Mouse (Mus musculus): ENCODE measurements around the gene Vps25. TPM values are rescaled to one million over a fixed set of nuclear protein-coding genes. Genes with fewer than 3 reads are reported as not detected.

Gene Vps25
- total and polyA plus RNA-seq, 3 experiments: 75.5 to 107 TPM; not detected in 1

- Histone ChIP-seq H3K36me3 (ENCODE audit: control insufficient read depth in 1 of 2, insufficient read depth in 2 of 2, low read length in 2 of 2) (peaks cover 0 to 19% of the 10 kb centered on the region in 2 experiments; a peak in 2 of 4 replicates), H3K9ac (ENCODE audit: control insufficient read depth, low read depth, low read length, poor library complexity, severe bottlenecking) (0 out of 2 replicates have a peak overlapping the region, but pooled peaks have one; percentile 4), H3K9me3 (replicated peaks; ENCODE audit: insufficient read depth, low read length) (no peaks in the 10 kb centered on the region), H3K79me2 (ENCODE audit: control insufficient read depth, insufficient read depth, low read length, poor library complexity) (peaks cover 5% of the 10 kb centered on the region; the same call in 1 of the 2 replicates), H3K4me1 (ENCODE audit: control insufficient read depth in 1 of 2, insufficient read depth in 2 of 2, low read length in 2 of 2) (peaks cover 9 to 20% of the 10 kb centered on the region in 2 experiments), H3K4me3 (ENCODE audit: control insufficient read depth in 1 of 2, insufficient read depth in 1 of 2, low read depth in 2 of 2, low read length in 2 of 2) (peak overlapping the region in 1 of 2 experiments; percentile 12; a peak in 1 of 4 replicates), H3K27ac (ENCODE audit: control insufficient read depth, low read depth, low read length) (peak overlapping the region; percentile 72), H3K27me3 (ENCODE audit: control insufficient read depth in 1 of 2, insufficient read depth in 2 of 2, low read length in 2 of 2) (no peaks in the 10 kb centered on the region)
- peak; percentile 76 for DNase-seq (ENCODE audit: low read depth, low spot score)
- TF ChIP-seq MAZ (IDR thresholded peaks at IDR 0.05; ENCODE audit: low read depth, low read length) (no peak), MXI1 (IDR thresholded peaks at IDR 0.05; ENCODE audit: low read depth, low read length) (peak; percentile 50; the same call in 1 of the 2 replicates), USF1 (IDR thresholded peaks at IDR 0.05; ENCODE audit: low read depth, low read length) (no peak), KAT2A (conservative IDR thresholded peaks at IDR 0.05; ENCODE audit: low read depth, low read length) (no peak), ETS1 (IDR thresholded peaks at IDR 0.05; ENCODE audit: low read depth, low read length) (peak; percentile 64; the same call in 1 of the 2 replicates), E2F4 (IDR thresholded peaks at IDR 0.05; ENCODE audit: borderline replicate concordance, low read depth, low read length) (no peak), HCFC1 (IDR thresholded peaks at IDR 0.05; ENCODE audit: low read depth, low read length) (no peak), TAL1 (IDR thresholded peaks at IDR 0.05; ENCODE audit: low read length) (peak; percentile 29; the same call in 1 of the 2 replicates), ZMIZ1 (IDR thresholded peaks at IDR 0.05; ENCODE audit: low read depth, low read length) (no peak), CHD2 (IDR thresholded peaks at IDR 0.05; ENCODE audit: low read length) (no peak), ZNF384 (IDR thresholded peaks at IDR 0.05; ENCODE audit: low read depth, low read length) (peak; percentile 64), POLR2AphosphoS5 (IDR thresholded peaks at IDR 0.05; ENCODE audit: borderline replicate concordance, low read depth, low read length) (no peak), USF2 (IDR thresholded peaks at IDR 0.05; ENCODE audit: borderline replicate concordance in 1 of 2, insufficient read depth in 1 of 2, low read depth in 1 of 2, low read length in 2 of 2) (no peak), MEF2A (IDR thresholded peaks at IDR 0.05; ENCODE audit: extremely low read depth, insufficient replicate concordance, low read depth, low read length, poor library complexity, severe bottlenecking) (no peak), JUND (IDR thresholded peaks at IDR 0.05; ENCODE audit: low read depth, low read length) (no peak), TCF12 (IDR thresholded peaks at IDR 0.05; ENCODE audit: low read depth, low read length) (peak; percentile 43), NELFE (IDR thresholded peaks at IDR 0.05; ENCODE audit: low read depth, low read length) (no peak), SIN3A (IDR thresholded peaks at IDR 0.05; ENCODE audit: low read length) (peak; percentile 66; the same call in 1 of the 2 replicates), GATA1 (IDR thresholded peaks at IDR 0.05; ENCODE audit: low read depth, low read length) (peak; percentile 93), POLR2AphosphoS2 (IDR thresholded peaks at IDR 0.05; ENCODE audit: low read length) (no peak), TBP (IDR thresholded peaks at IDR 0.05; ENCODE audit: low read depth, low read length) (no peak), CTCF (IDR thresholded peaks at IDR 0.05 in 2 of 3, conservative IDR thresholded peaks at IDR 0.05 in 1 of 3; ENCODE audit: control insufficient read depth in 1 of 3, insufficient read depth in 1 of 3, low read depth in 2 of 3, low read length in 3 of 3, poor library complexity in 1 of 3, severe bottlenecking in 1 of 3) (no peak), MYC (IDR thresholded peaks at IDR 0.05; ENCODE audit: low read depth, low read length) (peak; percentile 4; the same call in 1 of the 2 replicates), MYB (IDR thresholded peaks at IDR 0.05; ENCODE audit: low read depth, low read length) (no peak), BHLHE40 (IDR thresholded peaks at IDR 0.05; ENCODE audit: borderline replicate concordance, low read depth, low read length) (no peak), CHD1 (IDR thresholded peaks at IDR 0.05; ENCODE audit: low read depth, low read length) (no peak), UBTF (IDR thresholded peaks at IDR 0.05; ENCODE audit: borderline replicate concordance, insufficient read depth, low read depth, low read length) (no peak), ELF1 (IDR thresholded peaks at IDR 0.05; ENCODE audit: low read depth, low read length) (no peak), POLR2A (IDR thresholded peaks at IDR 0.05; ENCODE audit: control insufficient read depth in 1 of 2, insufficient read depth in 1 of 2, low read depth in 1 of 2, low read length in 2 of 2, poor library complexity in 1 of 2) (no peak), NRF1 (IDR thresholded peaks at IDR 0.05; ENCODE audit: insufficient read depth, low read depth, low read length, poor library complexity, severe bottlenecking) (no peak), RAD21 (IDR thresholded peaks at IDR 0.05; ENCODE audit: low read depth, low read length) (no peak), MAFK (IDR thresholded peaks at IDR 0.05; ENCODE audit: borderline replicate concordance, low read depth, low read length) (no peak), SMC3 (IDR thresholded peaks at IDR 0.05; ENCODE audit: low read depth, low read length) (0 out of 2 replicates have a peak, but pooled peaks have one; percentile 11), RCOR1 (IDR thresholded peaks at IDR 0.05; ENCODE audit: low read depth, low read length) (peak; percentile 68), EP300 (IDR thresholded peaks at IDR 0.05; ENCODE audit: low read depth in 1 of 2, low read length in 2 of 2) (peak; percentile 54 to 91), ZC3H11A (IDR thresholded peaks at IDR 0.05; ENCODE audit: low read depth, low read length) (no peak; the same call in 1 of the 2 replicates)
These were observed 32.1 kb upstream of the Vps25 start for GRCm38 (mm10) chr11:101221306-101221986.

All from MEL (cell line).